Comparison of ENCODE assay signal across 10 mouse cellular contexts in genomic region chr17:3415580-3415979, GRCm38 (mm10).
DNase-seq lines count a peak whose midpoint lies in the region; ATAC-seq lines count a peak whose summit lies in the region.
"Had no signal": no experiment of that assay in that cellular context is flagged by ENCODE, and none has a peak within 500 bp of the region (broad histone marks: within the 10 kb centered on the region; RNA-seq: fewer than 3 reads in every experiment).

No protein-coding gene starts in this region.

- no peaks in the 10 kb centered on the region for H3K9me3 ChIP-seq in hindbrain, embryonic 13.5 days
- no peaks in the 10 kb centered on the region for H3K9me3 ChIP-seq in forebrain, embryonic 12.5 days
- H3K9me3 ChIP-seq: embryonic facial prominence, embryonic 12.5 days had no signal

- no peak overlapping the region for H3K4me2 ChIP-seq in hindbrain, embryonic 13.5 days
- H3K4me2 ChIP-seq in forebrain, embryonic 12.5 days, result no peak overlapping the region
- H3K4me2 ChIP-seq: embryonic facial prominence, embryonic 12.5 days had no signal

- intact Hi-C loops in heart, postnatal 14 days (cut with DNase I), result no loop called here

- whole genome bisulfite sequencing in hindbrain, embryonic 13.5 days, result 92% methylated on average over 3 of the region's 3 CpGs
- WGBS in forebrain, embryonic 12.5 days, result 90% methylated on average over 3 of the region's 3 CpGs

- H3K4me1 ChIP-seq in hindbrain, embryonic 13.5 days (replicated peaks), result 0 out of 2 replicates have a peak, but pooled peaks cover 3% of the 10 kb centered on the region
- H3K4me1 ChIP-seq in forebrain, embryonic 12.5 days, result no peaks in the 10 kb centered on the region

- peaks cover 27% of the 10 kb centered on the region for H3K27me3 ChIP-seq in hindbrain, embryonic 13.5 days
- H3K27me3 ChIP-seq in forebrain, embryonic 12.5 days, result peaks cover 63% of the 10 kb centered on the region

- no peak overlapping the region for H3K9ac ChIP-seq in hindbrain, embryonic 13.5 days
- no peak overlapping the region for H3K9ac ChIP-seq in forebrain, embryonic 12.5 days
- H3K9ac ChIP-seq: embryonic facial prominence, embryonic 12.5 days had no signal

- ATAC-seq in hindbrain, embryonic 13.5 days (ENCODE audit: low FRiP score), result no peak
- no peak for ATAC-seq in forebrain, embryonic 12.5 days (ENCODE audit: low FRiP score)

- no peak overlapping the region for H3K4me3 ChIP-seq in hindbrain, embryonic 13.5 days
- H3K4me3 ChIP-seq in forebrain, embryonic 12.5 days (replicated peaks), result no peak overlapping the region
- H3K4me3 ChIP-seq: embryonic facial prominence, embryonic 12.5 days had no signal

- H3K36me3 ChIP-seq in hindbrain, embryonic 13.5 days, result no peaks in the 10 kb centered on the region
- no peaks in the 10 kb centered on the region for H3K36me3 ChIP-seq in forebrain, embryonic 12.5 days (replicated peaks)

- peak; percentile 61 for DNase-seq in ovary, adult 18-20 months (ENCODE audit: low spot score)
- DNase-seq in ovary, postnatal 10 days (ENCODE audit: low spot score), result no peak
- peak; percentile 73 for DNase-seq in cerebellum, adult 11-12 months
- peak; percentile 55 to 66 for DNase-seq in heart, postnatal 14 days
- DNase-seq in ovary, postnatal 14 days (ENCODE audit: low spot score), result peak; percentile 52
- DNase-seq: spleen, adult 18-20 months had no signal

- H3K27ac ChIP-seq in hindbrain, embryonic 13.5 days, result no peak overlapping the region
- no peak overlapping the region for H3K27ac ChIP-seq in forebrain, embryonic 12.5 days
- H3K27ac ChIP-seq: embryonic facial prominence, embryonic 12.5 days; macrophage had no signal
